Mouse (Mus musculus) kidney, embryonic 15.5 days (tissue): ENCODE measurements around the gene Tifab. TPM values are rescaled to one million over a fixed set of nuclear protein-coding genes. Genes with fewer than 3 reads are reported as not detected.

Experiments used
- ATAC-seq: fragments of 200-750 bp; cut with Nextera tagmentation; replicated peaks from 2 replicates; pipeline ENCODE4 v1.8.0; 2017; ENCODE audit warnings: moderate TSS enrichment; ENCODE audit not compliant: low FRiP score
- H3K27ac ChIP-seq: fragments of 300-500 bp; sonication (generic); 2 replicates; pipeline ENCODE4 v1.5.1; 2015; ENCODE audit warnings: mild to moderate bottlenecking, inconsistent platforms
- H3K27me3 ChIP-seq: fragments of 300-500 bp; sonication (generic); 2 replicates; pipeline ENCODE4 v1.6.1; 2015; ENCODE audit warnings: inconsistent platforms
- H3K36me3 ChIP-seq: fragments of 300-500 bp; sonication (generic); 2 replicates; pipeline ENCODE4 v1.6.1; 2015; ENCODE audit warnings: inconsistent platforms
- H3K4me1 ChIP-seq: fragments of 300-500 bp; sonication (generic); 2 replicates; pipeline ENCODE4 v1.6.1; 2015; ENCODE audit warnings: inconsistent platforms
- H3K4me2 ChIP-seq: fragments of 300-500 bp; sonication (generic); 2 replicates; pipeline ENCODE4 v1.6.1; 2015; ENCODE audit warnings: moderate library complexity, mild to moderate bottlenecking, inconsistent platforms
- H3K4me3 ChIP-seq: fragments of 300-500 bp; sonication (generic); replicated peaks from 2 replicates; pipeline ENCODE4 v1.5.1; 2015; ENCODE audit warnings: mild to moderate bottlenecking, inconsistent platforms
- H3K9ac ChIP-seq: fragments of 300-500 bp; sonication (generic); 2 replicates; pipeline ENCODE4 v1.6.1; 2015; ENCODE audit warnings: mild to moderate bottlenecking, inconsistent platforms
- H3K9me3 ChIP-seq: fragments of 300-500 bp; sonication (generic); replicated peaks from 2 replicates; pipeline ENCODE4 v1.6.1; 2016; ENCODE audit warnings: inconsistent platforms
- WGBS: fragments of 180-500 bp; shearing (Covaris S2); methylation state at CpG from one replicate; pipeline ENCODE4 v1.1.7; 2015; ENCODE audit warnings: mixed read lengths; 5-methylcytosine and 5-hydroxymethylcytosine counted together
- polyA plus RNA-seq: library from polyadenylated mRNA; unstranded; fragments of >200 nt; fragmentation: Nextera tagmentation; extraction: Ambion mirVana; gene quantifications from 2 replicates; pipeline ENCODE4 v1.2.1, GENCODE M21; 2015

Gene Tifab
- polyA plus RNA-seq, result 2.1 and 2.4 TPM in 2 replicates

GRCm38 (mm10) chr13:56178416-56179035, at the start of gene Tifab:
TSS of gene Tifab (minus strand) at chr13:56178885.
- Histone ChIP-seq H3K9me3 (no peaks in the 10 kb centered on the region), H3K4me2 (no peak within 1 kb of the TSS), H3K27ac (no peak within 1 kb of the TSS), H3K4me3 (no peak within 1 kb of the TSS), H3K27me3 (no peaks in the 10 kb centered on the region), H3K36me3 (no peaks in the 10 kb centered on the region), H3K9ac (no peak within 1 kb of the TSS), H3K4me1 (peaks cover 5% of the 10 kb centered on the region; the same call in 1 of the 2 replicates)
- ATAC-seq, result no peak
- WGBS, result 72% methylated on average over 16 of the region's 16 CpGs

GRCm38 (mm10) chr13:56226175-56226954, 47.7 kb upstream of the Tifab start:
- ATAC-seq, result no peak
- H3K36me3 ChIP-seq, result no peaks in the 10 kb centered on the region
- H3K4me3 ChIP-seq, result no peak overlapping the region
- no peaks in the 10 kb centered on the region for H3K9me3 ChIP-seq
- H3K4me2 ChIP-seq, result no peak overlapping the region
- H3K4me1 ChIP-seq, result peaks cover 35% of the 10 kb centered on the region
- 28% methylated on average over 10 of the region's 10 CpGs for WGBS
- H3K9ac ChIP-seq, result no peak overlapping the region
- H3K27me3 ChIP-seq, result peaks cover 90% of the 10 kb centered on the region
- no peak overlapping the region for H3K27ac ChIP-seq

GRCm38 (mm10) chr13:56223625-56224024, 44.9 kb upstream of the Tifab start:
- no peak overlapping the region for H3K4me2 ChIP-seq

GRCm38 (mm10) chr13:56222849-56223246, 44.2 kb upstream of the Tifab start:
- peaks cover 31% of the 10 kb centered on the region for H3K4me1 ChIP-seq
- H3K27ac ChIP-seq, result no peak overlapping the region
- H3K9me3 ChIP-seq, result no peaks in the 10 kb centered on the region
- no peak overlapping the region for H3K4me3 ChIP-seq
- H3K9ac ChIP-seq, result no peak overlapping the region
- ATAC-seq, result no peak
- no peaks in the 10 kb centered on the region for H3K36me3 ChIP-seq
- 3% methylated on average over 4 of the region's 4 CpGs for WGBS
- peaks cover 83% of the 10 kb centered on the region for H3K27me3 ChIP-seq
- no peak overlapping the region for H3K4me2 ChIP-seq

More at GRCm38 (mm10) chr13:56223625-56224024, 44.9 kb upstream of the Tifab start:
- peaks cover 91% of the 10 kb centered on the region for H3K27me3 ChIP-seq
- ATAC-seq, result no peak
- WGBS, result 7% methylated on average over 21 of the region's 21 CpGs
- H3K9ac ChIP-seq, result no peak overlapping the region
- H3K4me3 ChIP-seq, result no peak overlapping the region
- H3K36me3 ChIP-seq, result no peaks in the 10 kb centered on the region
- H3K4me1 ChIP-seq, result peaks cover 33% of the 10 kb centered on the region
- H3K27ac ChIP-seq, result no peak overlapping the region
- H3K9me3 ChIP-seq, result no peaks in the 10 kb centered on the region

- peak overlapping the region; percentile 64 for H3K27ac ChIP-seq
- 2% methylated on average over 50 of the region's 50 CpGs for WGBS
- H3K4me1 ChIP-seq, result peaks cover 31% of the 10 kb centered on the region
- H3K4me3 ChIP-seq, result peak overlapping the region; percentile 44
- H3K9me3 ChIP-seq, result no peaks in the 10 kb centered on the region
- ATAC-seq, result peak; percentile 63; the same call in 1 of the 2 replicates
- H3K36me3 ChIP-seq, result no peaks in the 10 kb centered on the region
- peak overlapping the region; percentile 87 for H3K4me2 ChIP-seq
- peaks cover 77% of the 10 kb centered on the region for H3K27me3 ChIP-seq
- H3K9ac ChIP-seq, result no peak overlapping the region
These were observed 43.5 kb upstream of the Tifab start for GRCm38 (mm10) chr13:56221995-56222848.

- under 1% methylated on average over 46 of the region's 46 CpGs for WGBS
- peak overlapping the region; percentile 64 for H3K27ac ChIP-seq
- H3K9ac ChIP-seq, result peak overlapping the region; percentile 24
- H3K27me3 ChIP-seq, result peaks cover 76% of the 10 kb centered on the region
- H3K4me2 ChIP-seq, result peak overlapping the region; percentile 87
- H3K9me3 ChIP-seq, result no peaks in the 10 kb centered on the region
- no peaks in the 10 kb centered on the region for H3K36me3 ChIP-seq
- H3K4me3 ChIP-seq, result peak overlapping the region; percentile 44
- peak; percentile 79 for ATAC-seq
- H3K4me1 ChIP-seq, result peaks cover 28% of the 10 kb centered on the region
These were observed 42.6 kb upstream of the Tifab start for GRCm38 (mm10) chr13:56221129-56221910.

GRCm38 (mm10) chr13:56219254-56219653, 40.6 kb upstream of the Tifab start:
- 64% methylated on average over 9 of the region's 9 CpGs for WGBS
- H3K4me2 ChIP-seq, result no peak overlapping the region
- H3K9ac ChIP-seq, result no peak overlapping the region
- no peak overlapping the region for H3K4me3 ChIP-seq
- no peaks in the 10 kb centered on the region for H3K36me3 ChIP-seq
- peaks cover 28% of the 10 kb centered on the region for H3K4me1 ChIP-seq
- no peak for ATAC-seq
- no peaks in the 10 kb centered on the region for H3K9me3 ChIP-seq
- peaks cover 62% of the 10 kb centered on the region for H3K27me3 ChIP-seq
- H3K27ac ChIP-seq, result no peak overlapping the region

DNA sequence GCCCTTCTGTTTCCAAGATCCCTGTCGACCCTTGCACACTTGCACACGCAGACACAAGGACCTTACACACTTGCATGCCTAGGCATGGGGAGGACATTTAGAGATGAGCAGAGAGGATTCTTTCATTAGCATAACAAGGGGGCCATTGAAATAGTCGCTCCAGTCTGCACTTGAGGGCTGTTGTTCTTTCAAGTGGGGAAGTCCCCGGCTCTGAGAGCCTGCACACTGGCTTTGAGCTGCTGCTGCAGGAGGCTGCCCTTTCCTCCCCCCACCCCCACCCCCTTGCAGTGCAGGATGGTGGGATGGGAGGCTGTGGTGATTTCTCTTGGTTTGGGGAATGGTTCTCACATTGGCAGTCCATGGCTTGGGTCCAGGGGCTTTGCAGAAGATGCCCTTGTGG, 37.4 kb upstream of the Tifab start:
- no peaks in the 10 kb centered on the region for H3K9me3 ChIP-seq
- no peak overlapping the region for H3K27ac ChIP-seq
- no peak for ATAC-seq
- WGBS, result 33% methylated on average over 4 of the region's 4 CpGs
- no peak overlapping the region for H3K9ac ChIP-seq
- H3K4me3 ChIP-seq, result no peak overlapping the region
- no peak overlapping the region for H3K4me2 ChIP-seq
- H3K4me1 ChIP-seq, result peaks cover 3% of the 10 kb centered on the region
- H3K27me3 ChIP-seq, result peaks cover 30% of the 10 kb centered on the region
- no peaks in the 10 kb centered on the region for H3K36me3 ChIP-seq

- H3K9me3 ChIP-seq, result no peaks in the 10 kb centered on the region
These were observed 35.9 kb upstream of the Tifab start for GRCm38 (mm10) chr13:56214633-56215032.

GRCm38 (mm10) chr13:56209067-56209411, 30.4 kb upstream of the Tifab start:
- peak overlapping the region; percentile 29 for H3K4me3 ChIP-seq
- H3K36me3 ChIP-seq, result no peaks in the 10 kb centered on the region
- 25% methylated on average over 8 of the region's 8 CpGs for WGBS
- H3K9me3 ChIP-seq, result no peaks in the 10 kb centered on the region
- no peak overlapping the region for H3K9ac ChIP-seq
- ATAC-seq, result peak; percentile 40; the same call in 1 of the 2 replicates
- H3K4me1 ChIP-seq, result peaks cover 18% of the 10 kb centered on the region
- H3K27me3 ChIP-seq, result peaks cover 16% of the 10 kb centered on the region
- H3K4me2 ChIP-seq, result peak overlapping the region; percentile 61
- H3K27ac ChIP-seq, result no peak overlapping the region

More at GRCm38 (mm10) chr13:56214633-56215032, 35.9 kb upstream of the Tifab start:
- H3K27me3 ChIP-seq, result peaks cover 26% of the 10 kb centered on the region
- WGBS, result 58% methylated on average over 5 of the region's 5 CpGs
- H3K27ac ChIP-seq, result no peak overlapping the region
- H3K36me3 ChIP-seq, result no peaks in the 10 kb centered on the region
- ATAC-seq, result no peak
- no peak overlapping the region for H3K4me3 ChIP-seq
- H3K4me1 ChIP-seq, result no peaks in the 10 kb centered on the region
- H3K4me2 ChIP-seq, result no peak overlapping the region
- no peak overlapping the region for H3K9ac ChIP-seq
